Mouse (Mus musculus): ENCODE results near the gene Mfap4. TPM values are rescaled to one million over a fixed set of nuclear protein-coding genes. Genes with fewer than 3 reads are reported as not detected.

The Mfap4 gene
- total and polyA plus RNA-seq, 3 experiments: not detected

- TF ChIP-seq TBP (conservative IDR thresholded peaks at IDR 0.05; ENCODE audit: low read depth, low read length): 0 out of 2 replicates have a peak, but pooled peaks have one; percentile 19
- no peak for TF ChIP-seq ZKSCAN1 (IDR thresholded peaks at IDR 0.05; ENCODE audit: borderline replicate concordance, low read depth, low read length)
- Histone ChIP-seq H3K4me1 (ENCODE audit: control insufficient read depth in 1 of 2, insufficient read depth in 2 of 2) (no peaks in the 10 kb centered on the region), H3K9me3 (replicated peaks; ENCODE audit: low read length) (no peaks in the 10 kb centered on the region), H3K27me3 (replicated peaks) (peaks cover 26% of the 10 kb centered on the region), H3K27ac (ENCODE audit: insufficient read depth, low read depth) (no peak overlapping the region), H3K4me2 (ENCODE audit: insufficient read depth, low read depth, poor library complexity, severe bottlenecking) (no peak overlapping the region), H3K36me3 (replicated peaks in 1 of 2; ENCODE audit: control insufficient read depth in 1 of 2, insufficient read depth in 1 of 2, low read length in 1 of 2) (no peaks in the 10 kb centered on the region), H3K9ac (ENCODE audit: insufficient read depth, low read depth) (no peak overlapping the region), H3K79me2 (replicated peaks; ENCODE audit: control insufficient read depth, extremely low read depth, insufficient read depth, poor library complexity, severe bottlenecking) (no peaks in the 10 kb centered on the region), H3K4me3 (replicated peaks in 1 of 3; ENCODE audit: low read depth in 2 of 3, low read length in 2 of 3, poor library complexity in 1 of 3) (no peak overlapping the region)
- DNase-seq (ENCODE audit: extremely low read depth): no peak
- in situ Hi-C loops (cut with MboI; ENCODE audit: low pct_ligation_motif_present, low pct_unique_long_range_greater_than_20kb, low sequenced_read_pairs) (no loop called here), dilution Hi-C loops (cut with MboI; ENCODE audit: extremely low pct_ligation_motif_present, extremely low pct_unique_long_range_greater_than_20kb, low sequenced_read_pairs) (no loop called here)
Measured at GRCm38 (mm10) chr11:61478788-61479187, 6.4 kb upstream of the Mfap4 start.

- in situ Hi-C loops (cut with MboI; ENCODE audit: low pct_ligation_motif_present, low pct_unique_long_range_greater_than_20kb, low sequenced_read_pairs): no loop called here
- H3K4me1 ChIP-seq (ENCODE audit: control insufficient read depth in 1 of 2, insufficient read depth in 2 of 2): no peaks in the 10 kb centered on the region
- no peak for TF ChIP-seq MXI1 (IDR thresholded peaks at IDR 0.05; ENCODE audit: low read depth, low read length)
- TF ChIP-seq NELFE (IDR thresholded peaks at IDR 0.05; ENCODE audit: low read depth, low read length): no peak
- TF ChIP-seq JUN (IDR thresholded peaks at IDR 0.05; ENCODE audit: insufficient read depth, low read depth, low read length): no peak
- TF ChIP-seq MAFK (IDR thresholded peaks at IDR 0.05; ENCODE audit: insufficient replicate concordance, low read length): no peak
- TF ChIP-seq BHLHE40 (IDR thresholded peaks at IDR 0.05; ENCODE audit: low read depth, low read length): no peak
- TF ChIP-seq JUND (conservative IDR thresholded peaks at IDR 0.05; ENCODE audit: low read depth, low read length): no peak
- no peak for TF ChIP-seq GABPA (IDR thresholded peaks at IDR 0.05; ENCODE audit: insufficient replicate concordance, low read depth, low read length)
- TF ChIP-seq POLR2A (IDR thresholded peaks at IDR 0.05; ENCODE audit: low read depth, low read length): no peak
- TF ChIP-seq MEF2A (IDR thresholded peaks at IDR 0.05; ENCODE audit: borderline replicate concordance, low read depth, low read length): no peak
- TF ChIP-seq RAD21 (IDR thresholded peaks at IDR 0.05; ENCODE audit: low read depth, low read length): no peak
- TF ChIP-seq MAX (IDR thresholded peaks at IDR 0.05; ENCODE audit: low read length): no peak
- TF ChIP-seq UBTF (IDR thresholded peaks at IDR 0.05; ENCODE audit: low read depth, low read length): no peak
- TF ChIP-seq E2F4 (IDR thresholded peaks at IDR 0.05; ENCODE audit: insufficient replicate concordance, low read depth, low read length): no peak
- no peak for TF ChIP-seq USF2 (conservative IDR thresholded peaks at IDR 0.05; ENCODE audit: low read depth, low read length)
Measured at GRCm38 (mm10) chr11:61481239-61482090, 3.8 kb upstream of the Mfap4 start.

More at GRCm38 (mm10) chr11:61481239-61482090, 3.8 kb upstream of the Mfap4 start:
- no peak overlapping the region for H3K9ac ChIP-seq (ENCODE audit: insufficient read depth, low read depth)
- H3K27me3 ChIP-seq (replicated peaks): peaks cover 17% of the 10 kb centered on the region
- no peak overlapping the region for H3K4me2 ChIP-seq (ENCODE audit: insufficient read depth, low read depth, poor library complexity, severe bottlenecking)
- no peak for DNase-seq (ENCODE audit: extremely low read depth)
- no peak overlapping the region for H3K27ac ChIP-seq (ENCODE audit: insufficient read depth, low read depth)
- H3K9me3 ChIP-seq (replicated peaks; ENCODE audit: low read length): no peaks in the 10 kb centered on the region
- no peaks in the 10 kb centered on the region for H3K79me2 ChIP-seq (replicated peaks; ENCODE audit: control insufficient read depth, extremely low read depth, insufficient read depth, poor library complexity, severe bottlenecking)
- no peak overlapping the region for H3K4me3 ChIP-seq (replicated peaks in 1 of 3; ENCODE audit: low read depth in 2 of 3, low read length in 2 of 3, poor library complexity in 1 of 3)
- H3K36me3 ChIP-seq (replicated peaks in 1 of 2; ENCODE audit: control insufficient read depth in 1 of 2, insufficient read depth in 1 of 2, low read length in 1 of 2): no peaks in the 10 kb centered on the region
- dilution Hi-C loops (cut with MboI; ENCODE audit: extremely low pct_ligation_motif_present, extremely low pct_unique_long_range_greater_than_20kb, low sequenced_read_pairs): no loop called here
